In the genomic region with DNA sequence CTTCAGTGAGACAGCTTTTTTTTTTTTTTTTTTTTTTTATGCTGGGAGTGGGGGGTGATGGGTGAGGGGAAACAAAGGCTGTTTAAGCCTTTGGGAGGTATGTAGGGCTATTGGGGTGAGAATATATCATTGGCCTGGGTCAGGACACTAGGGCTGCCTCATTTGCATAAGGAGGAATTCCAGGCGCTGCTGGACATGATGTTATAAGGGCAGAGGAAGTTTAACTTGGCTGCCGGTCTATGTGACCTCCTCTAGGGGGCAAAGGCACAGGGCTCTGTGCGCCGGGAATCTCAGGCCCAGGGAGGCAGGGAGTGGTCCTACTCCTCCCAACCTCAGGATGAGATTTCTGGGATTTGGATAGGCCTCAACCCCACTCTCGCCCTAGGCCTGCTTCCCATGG, we compare ENCODE assay signal across 21 mouse cellular contexts.
DNase-seq lines count a peak whose midpoint lies in the region; ATAC-seq and TF ChIP-seq lines count a peak whose summit lies in the region.
"Had no signal": no experiment of that assay in that cellular context is flagged by ENCODE, and none has a peak within 500 bp of the region (broad histone marks: within the 10 kb centered on the region; RNA-seq: fewer than 3 reads in every experiment).

No protein-coding gene starts in this region.

- no peak overlapping the region for H3K27ac ChIP-seq in heart, embryonic 10.5 days
- H3K27ac ChIP-seq in lung, postnatal 0 days (ENCODE audit: low read length), result no peak overlapping the region
- no peak overlapping the region for H3K27ac ChIP-seq in kidney, embryonic 16.5 days (ENCODE audit: low read length)
- no peak overlapping the region for H3K27ac ChIP-seq in hindbrain, embryonic 14.5 days
- H3K27ac ChIP-seq: embryonic facial prominence, embryonic 12.5 days; forebrain, embryonic 12.5 days; hindbrain, embryonic 15.5 days; left cerebral cortex, adult 2 months; liver, embryonic 15.5 days had no signal

- peak; percentile 30 for TF ChIP-seq CTCF in lung, postnatal 0 days (IDR thresholded peaks at IDR 0.05)

- H3K36me3 ChIP-seq in heart, embryonic 10.5 days, result no peaks in the 10 kb centered on the region
- no peaks in the 10 kb centered on the region for H3K36me3 ChIP-seq in lung, postnatal 0 days (ENCODE audit: insufficient read depth, low read length)
- no peaks in the 10 kb centered on the region for H3K36me3 ChIP-seq in kidney, embryonic 16.5 days (ENCODE audit: insufficient read depth, low read length)
- no peaks in the 10 kb centered on the region for H3K36me3 ChIP-seq in hindbrain, embryonic 14.5 days (replicated peaks; ENCODE audit: control insufficient read depth, insufficient read depth)
- H3K36me3 ChIP-seq: embryonic facial prominence, embryonic 12.5 days; forebrain, embryonic 12.5 days; hindbrain, embryonic 15.5 days; liver, embryonic 15.5 days had no signal

- no peak overlapping the region for H3K4me3 ChIP-seq in heart, embryonic 10.5 days
- no peak overlapping the region for H3K4me3 ChIP-seq in lung, postnatal 0 days (ENCODE audit: low read depth, low read length)
- no peak overlapping the region for H3K4me3 ChIP-seq in kidney, embryonic 16.5 days (ENCODE audit: low read length)
- no peak overlapping the region for H3K4me3 ChIP-seq in hindbrain, embryonic 14.5 days (replicated peaks; ENCODE audit: low read length)
- H3K4me3 ChIP-seq: embryonic facial prominence, embryonic 12.5 days; forebrain, embryonic 12.5 days; hindbrain, embryonic 15.5 days; left cerebral cortex, adult 2 months; liver, embryonic 15.5 days had no signal

- no peak for TF ChIP-seq EP300 in lung, postnatal 0 days (IDR thresholded peaks at IDR 0.05)

- H3K4me1 ChIP-seq in heart, embryonic 10.5 days, result no peaks in the 10 kb centered on the region
- no peaks in the 10 kb centered on the region for H3K4me1 ChIP-seq in lung, postnatal 0 days (ENCODE audit: insufficient read depth, low read depth, low read length)
- no peaks in the 10 kb centered on the region for H3K4me1 ChIP-seq in kidney, embryonic 16.5 days (ENCODE audit: insufficient read depth, low read length)
- H3K4me1 ChIP-seq in hindbrain, embryonic 14.5 days (replicated peaks; ENCODE audit: control insufficient read depth, insufficient read depth, low read length), result no peaks in the 10 kb centered on the region
- H3K4me1 ChIP-seq: embryonic facial prominence, embryonic 12.5 days; forebrain, embryonic 12.5 days; hindbrain, embryonic 15.5 days; liver, embryonic 15.5 days had no signal

- H3K9ac ChIP-seq in lung, postnatal 0 days (replicated peaks; ENCODE audit: low read depth), result no peak overlapping the region
- H3K9ac ChIP-seq in kidney, embryonic 16.5 days (replicated peaks; ENCODE audit: low read length), result no peak overlapping the region
- H3K9ac ChIP-seq in hindbrain, embryonic 14.5 days, result no peak overlapping the region
- H3K9ac ChIP-seq: embryonic facial prominence, embryonic 12.5 days; forebrain, embryonic 12.5 days; hindbrain, embryonic 15.5 days; liver, embryonic 15.5 days had no signal

- 51% methylated on average over 5 of the region's 5 CpGs for WGBS in heart, embryonic 10.5 days
- WGBS in lung, postnatal 0 days, result 47% methylated on average over 5 of the region's 5 CpGs
- 41% methylated on average over 5 of the region's 5 CpGs for WGBS in kidney, embryonic 16.5 days
- WGBS in hindbrain, embryonic 14.5 days, result 48% methylated on average over 5 of the region's 5 CpGs

- no peaks in the 10 kb centered on the region for H3K9me3 ChIP-seq in heart, embryonic 10.5 days
- no peaks in the 10 kb centered on the region for H3K9me3 ChIP-seq in lung, postnatal 0 days (ENCODE audit: low read length)
- H3K9me3 ChIP-seq in kidney, embryonic 16.5 days (ENCODE audit: low read length), result no peaks in the 10 kb centered on the region
- no peaks in the 10 kb centered on the region for H3K9me3 ChIP-seq in hindbrain, embryonic 14.5 days (ENCODE audit: control insufficient read depth, low read length)
- H3K9me3 ChIP-seq: embryonic facial prominence, embryonic 12.5 days; forebrain, embryonic 12.5 days; hindbrain, embryonic 15.5 days; liver, embryonic 15.5 days had no signal

- H3K27me3 ChIP-seq in heart, embryonic 10.5 days (ENCODE audit: insufficient read depth, poor library complexity, severe bottlenecking), result no peaks in the 10 kb centered on the region
- H3K27me3 ChIP-seq in lung, postnatal 0 days (replicated peaks; ENCODE audit: insufficient read depth, low read length), result no peaks in the 10 kb centered on the region
- H3K27me3 ChIP-seq in kidney, embryonic 16.5 days (ENCODE audit: insufficient read depth, low read length), result no peaks in the 10 kb centered on the region
- no peaks in the 10 kb centered on the region for H3K27me3 ChIP-seq in hindbrain, embryonic 14.5 days (ENCODE audit: control insufficient read depth, insufficient read depth, low read length)
- H3K27me3 ChIP-seq: embryonic facial prominence, embryonic 12.5 days; forebrain, embryonic 12.5 days; hindbrain, embryonic 15.5 days; liver, embryonic 15.5 days had no signal

- no peak overlapping the region for H3K4me2 ChIP-seq in lung, postnatal 0 days (replicated peaks; ENCODE audit: low read depth, low read length)
- H3K4me2 ChIP-seq in kidney, embryonic 16.5 days (replicated peaks; ENCODE audit: low read depth, low read length), result no peak overlapping the region
- H3K4me2 ChIP-seq in hindbrain, embryonic 14.5 days (replicated peaks), result no peak overlapping the region
- H3K4me2 ChIP-seq: embryonic facial prominence, embryonic 12.5 days; forebrain, embryonic 12.5 days; hindbrain, embryonic 15.5 days; liver, embryonic 15.5 days had no signal

- no peak for ATAC-seq in lung, postnatal 0 days
- ATAC-seq in kidney, embryonic 16.5 days (ENCODE audit: low FRiP score, low TSS enrichment), result peak; percentile 74; the same call in 1 of the 2 replicates
- ATAC-seq in hindbrain, embryonic 14.5 days (ENCODE audit: low FRiP score), result no peak

- peak; percentile 59 for DNase-seq in heart, embryonic 10.5 days (ENCODE audit: low spot score)
- DNase-seq in heart, adult 11 months, result no peak
- DNase-seq in lung, postnatal 0 days (ENCODE audit: low spot score), result no peak
- DNase-seq in lung, postnatal 14 days, result no peak
- DNase-seq in cerebellum, postnatal 36 days, result no peak
- no peak for DNase-seq in cerebellum, postnatal 14 days
- DNase-seq in hindbrain, embryonic 14.5 days (ENCODE audit: low spot score), result no peak
- DNase-seq: adrenal gland, postnatal 25 days; cerebellum, adult 9-10 months; gastrocnemius, postnatal 25 days; heart, postnatal 4 days; lung, postnatal 10 days; midbrain, embryonic 14.5 days; right cerebral cortex, postnatal 14 days; spleen, adult 18-20 months had no signal
